Mouse (Mus musculus): ENCODE data around the gene Usp48. TPM values are rescaled to one million over a fixed set of nuclear protein-coding genes. Genes with fewer than 3 reads are reported as not detected.
A peak's percentile ranks its signal among the peaks of the same experiment; 100 is the strongest.

Usp48 gene
- total and polyA plus RNA-seq, 3 experiments: 28.5 to 77.8 (median 36.6) TPM

- H3K27ac ChIP-seq (ENCODE audit: insufficient read depth, low read depth): no peak overlapping the region
- DNase-seq (ENCODE audit: extremely low read depth): no peak
- in situ Hi-C loops (cut with MboI; ENCODE audit: low pct_ligation_motif_present, low pct_unique_long_range_greater_than_20kb, low sequenced_read_pairs): loop anchor here (5.0 kb wide), 1 partner anchor 98 kb away; no protein-coding TSS in a partner anchor
- H3K9me3 ChIP-seq (replicated peaks; ENCODE audit: low read length): no peaks in the 10 kb centered on the region
- H3K4me1 ChIP-seq (ENCODE audit: control insufficient read depth in 1 of 2, insufficient read depth in 2 of 2): peaks cover 0 to 18% of the 10 kb centered on the region in 2 experiments; a peak in 3 of 4 replicates
- H3K4me2 ChIP-seq (ENCODE audit: insufficient read depth, low read depth, poor library complexity, severe bottlenecking): no peak overlapping the region
- dilution Hi-C loops (cut with MboI; ENCODE audit: extremely low pct_ligation_motif_present, extremely low pct_unique_long_range_greater_than_20kb, low sequenced_read_pairs): no loop called here
- H3K36me3 ChIP-seq (replicated peaks in 1 of 2; ENCODE audit: control insufficient read depth in 1 of 2, insufficient read depth in 1 of 2, low read length in 1 of 2): peaks cover 0 to 94% of the 10 kb centered on the region in 2 experiments
- H3K27me3 ChIP-seq (replicated peaks): no peaks in the 10 kb centered on the region
- H3K9ac ChIP-seq (ENCODE audit: insufficient read depth, low read depth): no peak overlapping the region
- no peaks in the 10 kb centered on the region for H3K79me2 ChIP-seq (replicated peaks; ENCODE audit: control insufficient read depth, extremely low read depth, insufficient read depth, poor library complexity, severe bottlenecking)
- TF ChIP-seq SIN3A (IDR thresholded peaks at IDR 0.05; ENCODE audit: low read length) (no peak), CHD2 (IDR thresholded peaks at IDR 0.05; ENCODE audit: low read length) (no peak), USF2 (conservative IDR thresholded peaks at IDR 0.05; ENCODE audit: low read depth, low read length) (no peak), SMC3 (IDR thresholded peaks at IDR 0.05; ENCODE audit: low read depth, low read length) (no peak), MEF2A (IDR thresholded peaks at IDR 0.05; ENCODE audit: borderline replicate concordance, low read depth, low read length) (no peak), EP300 (IDR thresholded peaks at IDR 0.05; ENCODE audit: low read length) (no peak), CHD1 (IDR thresholded peaks at IDR 0.05; ENCODE audit: low read depth, low read length) (no peak), POLR2A (IDR thresholded peaks at IDR 0.05; ENCODE audit: low read depth, low read length) (no peak), ZC3H11A (IDR thresholded peaks at IDR 0.05; ENCODE audit: low read depth, low read length) (no peak), GABPA (IDR thresholded peaks at IDR 0.05; ENCODE audit: insufficient replicate concordance, low read depth, low read length) (no peak), ETS1 (conservative IDR thresholded peaks at IDR 0.05; ENCODE audit: low read depth, low read length) (no peak), E2F4 (IDR thresholded peaks at IDR 0.05; ENCODE audit: insufficient replicate concordance, low read depth, low read length) (no peak), ELF1 (IDR thresholded peaks at IDR 0.05; ENCODE audit: low read depth, low read length) (no peak), JUN (IDR thresholded peaks at IDR 0.05; ENCODE audit: insufficient read depth, low read depth, low read length) (no peak), MAZ (IDR thresholded peaks at IDR 0.05; ENCODE audit: low read depth, low read length) (no peak), RAD21 (IDR thresholded peaks at IDR 0.05; ENCODE audit: low read depth, low read length) (no peak)
- H3K4me3 ChIP-seq (replicated peaks in 1 of 3; ENCODE audit: low read depth in 2 of 3, low read length in 2 of 3, poor library complexity in 1 of 3): no peak overlapping the region
These were observed 48.0 kb upstream of the Usp48 start for GRCm38 (mm10) chr4:137545568-137545967.

DNA sequence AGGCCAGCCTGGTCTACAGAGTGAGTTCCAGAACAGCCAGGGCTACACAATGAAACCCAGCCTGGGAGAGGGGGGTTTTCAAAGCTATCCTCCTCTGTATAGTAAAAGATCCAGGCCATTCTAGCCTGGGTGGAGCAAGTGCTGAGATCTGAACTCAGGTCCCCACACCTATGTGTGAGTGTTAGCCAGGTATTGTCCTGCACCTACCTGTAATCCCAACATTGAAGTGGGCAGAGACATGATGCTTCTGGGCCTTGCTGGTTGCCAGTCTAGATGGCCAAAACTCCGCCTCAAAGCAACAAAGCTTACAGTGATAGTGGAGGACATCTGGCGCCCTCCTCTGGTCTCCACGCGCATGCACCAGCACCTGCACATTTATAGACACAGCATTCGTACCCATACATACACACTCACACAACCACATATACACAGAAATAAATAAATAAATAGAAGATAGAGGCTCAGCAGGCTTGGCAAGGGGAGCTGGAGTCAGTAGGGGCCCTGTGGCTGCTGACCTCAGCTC, 47.5 kb upstream of the Usp48 start:
- in situ Hi-C loops (cut with MboI; ENCODE audit: low pct_ligation_motif_present, low pct_unique_long_range_greater_than_20kb, low sequenced_read_pairs): loop anchor here (5.0 kb wide), 1 partner anchor 99 kb away; no protein-coding TSS in a partner anchor
- Histone ChIP-seq H3K9ac (ENCODE audit: insufficient read depth, low read depth) (no peak overlapping the region), H3K9me3 (replicated peaks; ENCODE audit: low read length) (no peaks in the 10 kb centered on the region), H3K4me1 (ENCODE audit: control insufficient read depth in 1 of 2, insufficient read depth in 2 of 2) (peaks cover 0 to 15% of the 10 kb centered on the region in 2 experiments; a peak in 3 of 4 replicates), H3K27me3 (replicated peaks) (no peaks in the 10 kb centered on the region), H3K36me3 (replicated peaks in 1 of 2; ENCODE audit: control insufficient read depth in 1 of 2, insufficient read depth in 1 of 2, low read length in 1 of 2) (peaks cover 0 to 94% of the 10 kb centered on the region in 2 experiments), H3K4me2 (ENCODE audit: insufficient read depth, low read depth, poor library complexity, severe bottlenecking) (no peak overlapping the region), H3K4me3 (replicated peaks in 1 of 3; ENCODE audit: low read depth in 2 of 3, low read length in 2 of 3, poor library complexity in 1 of 3) (no peak overlapping the region), H3K27ac (ENCODE audit: insufficient read depth, low read depth) (no peak overlapping the region), H3K79me2 (replicated peaks; ENCODE audit: control insufficient read depth, extremely low read depth, insufficient read depth, poor library complexity, severe bottlenecking) (no peaks in the 10 kb centered on the region)
- peak; percentile 48 for DNase-seq (ENCODE audit: extremely low read depth)
- TF ChIP-seq MYC (IDR thresholded peaks at IDR 0.05; ENCODE audit: low read depth, low read length) (0 out of 2 replicates have a peak, but pooled peaks have one; percentile 33), NELFE (IDR thresholded peaks at IDR 0.05; ENCODE audit: low read depth, low read length) (0 out of 2 replicates have a peak, but pooled peaks have one; percentile 26), RCOR1 (conservative IDR thresholded peaks at IDR 0.05; ENCODE audit: low read depth, low read length) (no peak), IRF4 (IDR thresholded peaks at IDR 0.05; ENCODE audit: low read depth, low read length) (0 out of 2 replicates have a peak, but pooled peaks have one; percentile 29), GABPA (IDR thresholded peaks at IDR 0.05; ENCODE audit: insufficient replicate concordance, low read depth, low read length) (no peak), MEF2A (IDR thresholded peaks at IDR 0.05; ENCODE audit: borderline replicate concordance, low read depth, low read length) (peak; percentile 31; the same call in 1 of the 2 replicates), MAX (IDR thresholded peaks at IDR 0.05; ENCODE audit: low read length) (no peak), POLR2A (IDR thresholded peaks at IDR 0.05; ENCODE audit: low read depth, low read length) (no peak), TCF12 (IDR thresholded peaks at IDR 0.05; ENCODE audit: low read depth, low read length) (no peak), ETS1 (conservative IDR thresholded peaks at IDR 0.05; ENCODE audit: low read depth, low read length) (no peak), ELF1 (IDR thresholded peaks at IDR 0.05; ENCODE audit: low read depth, low read length) (no peak), HCFC1 (IDR thresholded peaks at IDR 0.05; ENCODE audit: low read depth, low read length) (no peak), CHD2 (IDR thresholded peaks at IDR 0.05; ENCODE audit: low read length) (no peak), RAD21 (IDR thresholded peaks at IDR 0.05; ENCODE audit: low read depth, low read length) (peak; percentile 76), CTCF (conservative IDR thresholded peaks at IDR 0.05 in 1 of 2, IDR thresholded peaks at IDR 0.05 in 1 of 2; ENCODE audit: low read depth in 2 of 2, low read length in 2 of 2) (peak; percentile 45 to 80; a peak in 3 of 4 replicates), SIN3A (IDR thresholded peaks at IDR 0.05; ENCODE audit: low read length) (no peak), ZC3H11A (IDR thresholded peaks at IDR 0.05; ENCODE audit: low read depth, low read length) (peak; percentile 50), ZMIZ1 (IDR thresholded peaks at IDR 0.05; ENCODE audit: low read depth, low read length) (no peak), SMC3 (IDR thresholded peaks at IDR 0.05; ENCODE audit: low read depth, low read length) (peak; percentile 76), JUND (conservative IDR thresholded peaks at IDR 0.05; ENCODE audit: low read depth, low read length) (no peak), TBP (conservative IDR thresholded peaks at IDR 0.05; ENCODE audit: low read depth, low read length) (no peak), MAZ (IDR thresholded peaks at IDR 0.05; ENCODE audit: low read depth, low read length) (no peak), MAFK (IDR thresholded peaks at IDR 0.05; ENCODE audit: insufficient replicate concordance, low read length) (no peak)
- dilution Hi-C loops (cut with MboI; ENCODE audit: extremely low pct_ligation_motif_present, extremely low pct_unique_long_range_greater_than_20kb, low sequenced_read_pairs): no loop called here
